Mouse (Mus musculus): ENCODE data around the gene Olfr231. TPM values are rescaled to one million over a fixed set of nuclear protein-coding genes. Genes with fewer than 3 reads are reported as not detected.

Olfr231 gene
- polyA plus RNA-seq, 1 experiment: not detected

DNA sequence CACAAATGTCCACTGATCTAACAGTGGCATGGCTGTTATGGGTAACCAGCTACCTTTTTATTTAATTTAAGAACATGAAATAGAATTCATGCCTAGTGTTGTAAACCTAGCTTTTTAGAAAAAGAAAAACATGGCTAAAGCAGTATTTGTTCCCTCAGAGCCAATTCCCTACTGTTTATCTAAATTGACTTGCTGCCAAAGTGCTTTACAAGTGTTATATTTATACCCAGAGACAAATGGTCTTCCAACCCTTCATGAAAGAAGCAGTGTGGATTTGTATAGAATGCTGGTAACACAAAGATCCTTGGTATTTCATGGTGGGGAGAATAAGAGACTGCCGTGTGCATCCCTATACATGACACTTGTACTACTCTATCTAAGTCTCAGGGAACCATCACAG lies 25.7 kb upstream of the Olfr231 start:
- no peaks in the 10 kb centered on the region for H3K27me3 ChIP-seq (ENCODE audit: control insufficient read depth, insufficient read depth, low read length)
- 94% methylated on average over 1 of the region's 1 CpGs for WGBS

DNA sequence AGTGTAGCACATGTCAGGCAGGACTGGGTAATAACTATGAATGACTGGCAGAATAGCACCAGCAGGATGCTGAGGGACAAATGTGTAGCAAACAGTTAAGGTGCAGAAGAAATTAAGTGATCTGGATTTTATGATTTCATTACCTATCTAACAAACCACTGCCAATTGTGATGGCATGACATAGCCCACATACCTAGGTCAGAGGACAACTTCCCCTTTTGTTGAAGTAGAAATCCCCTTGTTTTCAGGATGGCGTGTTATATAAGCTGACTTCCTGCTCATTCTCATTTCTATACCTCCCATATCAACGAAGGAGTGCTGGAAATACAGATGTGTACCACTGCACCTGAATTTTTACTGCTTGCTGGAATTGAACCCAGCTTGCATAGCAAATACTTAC lies 20.4 kb upstream of the Olfr231 start:
- DNase-seq: no peak
- no peaks in the 10 kb centered on the region for H3K4me1 ChIP-seq (replicated peaks; ENCODE audit: control insufficient read depth, insufficient read depth, low read length)
- no peak overlapping the region for H3K4me3 ChIP-seq (ENCODE audit: control insufficient read depth, insufficient read depth, low read length)
- H3K36me3 ChIP-seq (ENCODE audit: control insufficient read depth, insufficient read depth, low read length): no peaks in the 10 kb centered on the region
- TF ChIP-seq CTCF (IDR thresholded peaks at IDR 0.05; ENCODE audit: borderline replicate concordance, control insufficient read depth, extremely low read depth, insufficient read depth, low read length, poor library complexity): no peak
- TF ChIP-seq POLR2A (IDR thresholded peaks at IDR 0.05; ENCODE audit: control insufficient read depth, extremely low read depth, insufficient read depth, low read length, poor library complexity): no peak
- H3K27me3 ChIP-seq (ENCODE audit: control insufficient read depth, insufficient read depth, low read length): no peaks in the 10 kb centered on the region
- H3K27ac ChIP-seq (ENCODE audit: control insufficient read depth, insufficient read depth, low read length): no peak overlapping the region
- WGBS: 26% methylated on average over 2 of the region's 2 CpGs

More for the DNA sequence above, 25.7 kb upstream of the Olfr231 start:
- TF ChIP-seq CTCF (IDR thresholded peaks at IDR 0.05; ENCODE audit: borderline replicate concordance, control insufficient read depth, extremely low read depth, insufficient read depth, low read length, poor library complexity) (no peak), POLR2A (IDR thresholded peaks at IDR 0.05; ENCODE audit: control insufficient read depth, extremely low read depth, insufficient read depth, low read length, poor library complexity) (no peak)
- Histone ChIP-seq H3K4me1 (replicated peaks; ENCODE audit: control insufficient read depth, insufficient read depth, low read length) (no peaks in the 10 kb centered on the region), H3K4me3 (ENCODE audit: control insufficient read depth, insufficient read depth, low read length) (no peak overlapping the region), H3K27ac (ENCODE audit: control insufficient read depth, insufficient read depth, low read length) (no peak overlapping the region), H3K36me3 (ENCODE audit: control insufficient read depth, insufficient read depth, low read length) (no peaks in the 10 kb centered on the region)
- no peak for DNase-seq

- H3K36me3 ChIP-seq (ENCODE audit: control insufficient read depth, insufficient read depth, low read length): no peaks in the 10 kb centered on the region
- no peak for DNase-seq
- H3K4me1 ChIP-seq (replicated peaks; ENCODE audit: control insufficient read depth, insufficient read depth, low read length): no peaks in the 10 kb centered on the region
- 88% methylated on average over 3 of the region's 3 CpGs for WGBS
- H3K27ac ChIP-seq (ENCODE audit: control insufficient read depth, insufficient read depth, low read length): no peak overlapping the region
- TF ChIP-seq POLR2A (IDR thresholded peaks at IDR 0.05; ENCODE audit: control insufficient read depth, extremely low read depth, insufficient read depth, low read length, poor library complexity) (no peak), CTCF (IDR thresholded peaks at IDR 0.05; ENCODE audit: borderline replicate concordance, control insufficient read depth, extremely low read depth, insufficient read depth, low read length, poor library complexity) (no peak)
- no peaks in the 10 kb centered on the region for H3K27me3 ChIP-seq (ENCODE audit: control insufficient read depth, insufficient read depth, low read length)
- H3K4me3 ChIP-seq (ENCODE audit: control insufficient read depth, insufficient read depth, low read length): no peak overlapping the region
Observed at GRCm38 (mm10) chr1:174131999-174132398, 11.0 kb upstream of the Olfr231 start.

- Histone ChIP-seq H3K27ac (ENCODE audit: control insufficient read depth, insufficient read depth, low read length) (no peak within 1 kb of the TSS), H3K27me3 (ENCODE audit: control insufficient read depth, insufficient read depth, low read length) (no peaks in the 10 kb centered on the region), H3K4me3 (ENCODE audit: control insufficient read depth, insufficient read depth, low read length) (no peak within 1 kb of the TSS), H3K36me3 (ENCODE audit: control insufficient read depth, insufficient read depth, low read length) (no peaks in the 10 kb centered on the region), H3K4me1 (replicated peaks; ENCODE audit: control insufficient read depth, insufficient read depth, low read length) (no peaks in the 10 kb centered on the region)
- DNase-seq: no peak
- TF ChIP-seq CTCF (IDR thresholded peaks at IDR 0.05; ENCODE audit: borderline replicate concordance, control insufficient read depth, extremely low read depth, insufficient read depth, low read length, poor library complexity) (no peak), POLR2A (IDR thresholded peaks at IDR 0.05; ENCODE audit: control insufficient read depth, extremely low read depth, insufficient read depth, low read length, poor library complexity) (no peak)
- WGBS: 91% methylated on average over 3 of the region's 3 CpGs
Observed at GRCm38 (mm10) chr1:174131217-174131616, 10.3 kb upstream of the Olfr231 start, which contains the start of gene Olfr424. Gene Olfr424 (plus strand): TSS chr1:174131517.

GRCm38 (mm10) chr1:174103735-174104134 lies 17.2 kb downstream of the Olfr231 start:
- DNase-seq: no peak
- no peaks in the 10 kb centered on the region for H3K4me1 ChIP-seq (replicated peaks; ENCODE audit: control insufficient read depth, insufficient read depth, low read length)
- H3K4me3 ChIP-seq (ENCODE audit: control insufficient read depth, insufficient read depth, low read length): no peak overlapping the region
- no peaks in the 10 kb centered on the region for H3K36me3 ChIP-seq (ENCODE audit: control insufficient read depth, insufficient read depth, low read length)
- no peak overlapping the region for H3K27ac ChIP-seq (ENCODE audit: control insufficient read depth, insufficient read depth, low read length)
- 74% methylated on average over 2 of the region's 2 CpGs for WGBS
- H3K27me3 ChIP-seq (ENCODE audit: control insufficient read depth, insufficient read depth, low read length): no peaks in the 10 kb centered on the region
- TF ChIP-seq CTCF (IDR thresholded peaks at IDR 0.05; ENCODE audit: borderline replicate concordance, control insufficient read depth, extremely low read depth, insufficient read depth, low read length, poor library complexity): no peak
- no peak for TF ChIP-seq POLR2A (IDR thresholded peaks at IDR 0.05; ENCODE audit: control insufficient read depth, extremely low read depth, insufficient read depth, low read length, poor library complexity)

DNA sequence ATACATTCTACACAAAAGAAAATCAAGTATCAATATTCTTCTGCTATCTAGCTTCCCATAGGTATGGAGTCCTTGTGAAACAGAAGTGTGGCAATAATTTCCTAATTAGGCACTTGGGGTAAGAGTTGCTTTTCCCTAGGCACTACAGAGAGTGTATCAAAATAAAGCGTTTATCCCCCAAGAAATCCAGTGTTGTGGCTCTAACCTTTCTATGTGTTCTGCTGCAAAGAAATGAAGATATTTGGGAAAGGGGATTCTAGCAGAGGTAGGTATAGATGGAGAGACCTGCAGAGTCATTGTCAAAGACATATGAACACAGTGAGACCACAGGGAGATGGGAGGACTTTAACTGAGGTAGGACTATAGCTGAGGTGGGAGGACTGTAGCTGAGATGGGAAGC lies 24.4 kb downstream of the Olfr231 start, which contains the start of gene Olfr427:
Gene Olfr427, plus strand, starts transcription at position 301 of the 400 bp plus-strand sequence.
- Histone ChIP-seq H3K27ac (ENCODE audit: control insufficient read depth, insufficient read depth, low read length) (no peak within 1 kb of the TSS), H3K36me3 (ENCODE audit: control insufficient read depth, insufficient read depth, low read length) (no peaks in the 10 kb centered on the region), H3K4me1 (replicated peaks; ENCODE audit: control insufficient read depth, insufficient read depth, low read length) (no peaks in the 10 kb centered on the region), H3K27me3 (ENCODE audit: control insufficient read depth, insufficient read depth, low read length) (no peaks in the 10 kb centered on the region), H3K4me3 (ENCODE audit: control insufficient read depth, insufficient read depth, low read length) (no peak within 1 kb of the TSS)
- TF ChIP-seq CTCF (IDR thresholded peaks at IDR 0.05; ENCODE audit: borderline replicate concordance, control insufficient read depth, extremely low read depth, insufficient read depth, low read length, poor library complexity) (no peak), POLR2A (IDR thresholded peaks at IDR 0.05; ENCODE audit: control insufficient read depth, extremely low read depth, insufficient read depth, low read length, poor library complexity) (no peak)
- no peak for DNase-seq
- 98% methylated on average over 1 of the region's 1 CpGs for WGBS

- Histone ChIP-seq H3K27ac (ENCODE audit: control insufficient read depth, insufficient read depth, low read length) (no peak within 1 kb of the TSS), H3K27me3 (ENCODE audit: control insufficient read depth, insufficient read depth, low read length) (no peaks in the 10 kb centered on the region), H3K36me3 (ENCODE audit: control insufficient read depth, insufficient read depth, low read length) (no peaks in the 10 kb centered on the region), H3K4me1 (replicated peaks; ENCODE audit: control insufficient read depth, insufficient read depth, low read length) (no peaks in the 10 kb centered on the region), H3K4me3 (ENCODE audit: control insufficient read depth, insufficient read depth, low read length) (no peak within 1 kb of the TSS)
- no peak for TF ChIP-seq CTCF (IDR thresholded peaks at IDR 0.05; ENCODE audit: borderline replicate concordance, control insufficient read depth, extremely low read depth, insufficient read depth, low read length, poor library complexity)
- TF ChIP-seq POLR2A (IDR thresholded peaks at IDR 0.05; ENCODE audit: control insufficient read depth, extremely low read depth, insufficient read depth, low read length, poor library complexity): no peak
- WGBS: 96% methylated on average over 2 of the region's 2 CpGs
- DNase-seq: no peak
Observed at GRCm38 (mm10) chr1:174084031-174084430, 36.9 kb downstream of the Olfr231 start, which contains the start of gene Olfr429. Gene Olfr429 (plus strand): TSS chr1:174084331.
